Mouse (Mus musculus): ENCODE measurements at regions not wholly inside any gene's neighbourhood (a gene's known extent, or its start where the extent isn't known, plus 50 kb on each side); places are given as distances from the start of the nearest gene placed in this dataset.

DNA sequence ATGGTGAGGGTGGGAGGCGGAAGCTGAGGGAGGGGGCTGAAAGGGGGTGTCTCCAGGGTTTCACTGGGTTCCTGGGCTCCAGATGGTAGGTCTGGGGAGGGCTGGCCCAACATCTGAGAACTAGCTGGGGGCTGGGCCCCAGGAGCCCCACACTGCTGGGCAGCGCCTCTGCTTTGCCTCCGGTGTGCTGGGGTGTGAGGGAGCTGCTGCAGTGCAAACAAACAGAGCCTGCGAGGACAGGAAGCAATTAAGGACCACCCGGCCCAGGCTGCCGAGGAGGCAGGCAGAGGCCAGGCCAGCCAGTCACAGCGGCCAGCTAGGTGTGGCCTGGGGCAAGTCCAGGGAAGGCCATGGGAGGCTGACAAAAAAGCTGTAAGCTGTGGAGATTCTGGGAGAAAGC lies 82.3 kb downstream of the Efnb1 start:
- no peak for DNase-seq (ENCODE audit: inconsistent age in 2 of 2, low spot score in 1 of 2)

DNA sequence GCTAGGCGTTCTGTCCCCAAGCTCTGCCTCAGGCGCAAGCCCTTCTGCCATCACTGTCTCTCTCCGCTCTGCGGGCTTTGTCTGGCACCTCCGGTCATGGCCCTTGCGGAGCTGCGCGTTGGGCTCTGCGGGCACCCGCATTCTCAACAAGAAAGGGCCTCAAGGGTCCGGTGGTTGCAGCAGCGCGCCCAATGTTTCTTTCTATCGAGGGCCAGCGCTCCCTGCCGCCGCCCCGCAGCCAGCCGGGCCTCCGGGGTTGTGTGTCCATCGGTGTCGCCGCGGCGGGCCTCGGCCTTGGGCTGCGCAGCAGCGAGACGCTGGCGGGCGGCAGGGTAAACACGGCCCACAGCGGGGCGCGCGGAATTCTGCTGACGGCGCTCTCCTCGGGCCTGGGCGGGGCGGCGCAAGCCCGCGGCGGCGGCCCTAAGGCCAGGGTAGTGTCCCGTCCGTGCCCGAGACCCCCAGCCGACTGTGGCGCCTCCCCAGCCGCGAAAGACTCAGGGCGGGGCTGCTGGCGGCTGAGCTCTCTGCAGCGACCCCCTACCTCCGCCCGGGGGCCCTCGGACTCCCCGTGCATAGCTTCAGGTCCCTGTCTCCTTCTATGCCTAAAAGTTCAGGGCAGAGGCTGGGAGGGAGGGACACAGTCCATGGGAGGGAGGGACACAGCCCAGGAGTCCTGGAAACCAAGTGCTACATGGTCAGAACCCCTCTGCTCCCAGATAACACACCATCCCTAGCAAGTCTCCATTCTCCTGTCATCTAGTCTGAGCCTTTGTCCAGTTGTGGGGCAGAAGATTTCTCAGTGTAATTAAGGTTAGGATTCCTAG lies 80.9 kb downstream of the Efnb1 start:
- DNase-seq (ENCODE audit: inconsistent age in 2 of 2, low spot score in 1 of 2), result peak; percentile 68 to 85

DNA sequence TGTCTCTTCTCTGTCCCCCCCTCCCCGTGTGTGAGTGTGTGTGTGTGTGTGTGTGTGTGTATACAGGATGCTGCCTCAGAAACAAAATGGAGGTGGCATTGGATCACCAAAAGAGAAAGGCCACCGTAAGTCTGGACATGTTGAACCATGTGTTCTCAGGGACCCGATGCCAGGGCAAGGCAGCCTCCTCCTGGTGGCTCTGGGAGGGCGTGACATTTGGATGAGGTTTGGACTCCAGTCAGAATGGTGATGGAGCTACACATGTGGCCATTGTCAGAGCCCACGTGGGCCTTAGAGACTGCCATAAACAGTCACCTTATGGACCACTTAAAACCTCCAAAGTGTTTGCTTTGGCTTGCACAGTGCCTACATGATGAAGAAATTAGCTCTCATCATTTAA lies 80.0 kb downstream of the Efnb1 start:
- DNase-seq (ENCODE audit: inconsistent age in 2 of 2, low spot score in 1 of 2), result no peak

DNA sequence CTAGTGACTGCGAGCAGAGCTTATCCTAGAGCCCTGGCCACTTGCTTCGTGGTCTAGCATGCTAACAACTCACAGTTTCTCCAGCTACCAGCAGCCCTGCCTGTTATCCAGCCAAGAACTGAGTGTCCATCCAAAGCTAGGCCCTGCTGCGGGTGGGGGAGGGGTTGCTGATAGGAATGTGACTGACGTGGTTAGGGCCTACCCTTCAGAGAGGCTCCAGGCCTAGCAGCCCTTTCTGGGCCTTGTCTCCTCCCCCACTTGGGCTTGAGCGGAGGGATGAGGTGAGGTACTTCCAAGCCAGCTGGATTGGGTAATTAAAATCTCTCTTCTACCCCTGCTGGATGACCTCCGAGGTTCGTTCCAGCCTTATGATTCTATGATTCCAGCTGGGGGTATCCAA lies 79.2 kb downstream of the Efnb1 start:
- DNase-seq (ENCODE audit: inconsistent age in 2 of 2, low spot score in 1 of 2), result no peak

DNA sequence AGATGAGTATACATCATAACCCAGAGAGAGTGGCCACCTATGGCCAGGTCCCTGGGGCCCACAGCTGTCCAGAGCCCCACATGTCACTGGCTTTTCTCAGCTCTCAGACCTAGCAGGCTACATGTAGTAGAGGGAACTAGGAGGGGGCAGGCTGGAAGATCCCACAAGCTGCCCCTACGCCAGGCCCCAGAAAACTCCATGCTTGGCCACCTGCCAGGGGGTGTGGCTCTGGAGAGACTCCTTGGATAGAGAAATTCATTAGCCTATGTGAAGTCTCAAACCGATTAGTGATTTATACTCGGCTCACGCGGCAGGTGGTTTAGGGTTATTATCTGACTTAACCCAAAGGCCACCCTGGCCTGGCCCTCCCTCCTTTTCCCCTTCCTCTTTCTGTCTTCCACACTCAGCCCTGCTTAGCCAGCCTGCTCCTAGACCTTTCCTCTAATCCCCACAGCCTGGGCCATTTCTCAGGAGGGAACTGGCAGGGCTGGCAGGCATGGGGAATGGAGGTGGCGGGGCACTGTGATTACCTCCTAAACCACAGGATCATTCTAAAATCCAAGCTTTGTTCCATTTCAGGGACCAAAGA lies 77.7 kb downstream of the Efnb1 start:
- no peak for DNase-seq (ENCODE audit: inconsistent age in 2 of 2, low spot score in 1 of 2)

DNA sequence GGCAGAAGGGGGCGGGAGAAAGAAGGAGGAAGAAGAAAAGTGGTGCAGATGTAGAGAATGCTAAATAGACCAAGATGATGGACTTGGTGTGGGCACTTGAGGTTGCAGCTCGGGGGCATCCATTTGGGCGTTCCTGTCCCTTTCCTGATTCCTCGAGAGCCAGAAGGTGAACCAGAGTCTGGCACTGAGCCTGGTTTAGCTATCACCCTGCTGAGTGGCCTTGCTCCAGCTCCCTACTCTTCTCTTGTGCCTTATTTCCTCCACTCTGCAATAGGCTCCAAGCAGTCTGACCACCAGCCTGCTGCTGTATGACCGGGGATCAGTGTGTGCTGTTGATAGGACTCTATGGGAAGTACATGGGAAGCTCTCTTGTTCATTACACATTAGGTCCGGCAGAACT lies 68.1 kb downstream of the Efnb1 start:
- peak; percentile 44 to 68 for DNase-seq (ENCODE audit: inconsistent age in 2 of 2, low spot score in 1 of 2)

DNA sequence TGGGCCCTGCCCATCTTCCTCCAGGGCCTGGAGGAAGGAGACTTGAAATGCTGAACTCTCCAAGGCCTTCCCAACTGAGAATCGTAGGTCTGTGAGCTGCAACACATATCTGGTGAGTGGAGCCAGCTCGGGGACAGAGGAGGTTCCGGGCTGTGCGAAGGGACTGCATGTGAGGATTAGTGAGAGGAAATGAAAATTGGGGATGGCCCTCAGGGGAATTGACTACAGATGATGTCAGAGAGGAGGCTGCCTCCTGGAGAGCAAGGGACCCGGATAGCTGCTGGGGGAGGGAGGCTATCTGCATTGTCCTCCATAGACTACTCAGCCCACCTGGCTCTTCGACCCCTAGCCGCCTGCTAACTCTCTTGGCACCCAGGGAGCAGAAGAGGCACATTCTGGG lies 65.2 kb downstream of the Efnb1 start:
- DNase-seq (ENCODE audit: inconsistent age in 2 of 2, low spot score in 1 of 2), result no peak

DNA sequence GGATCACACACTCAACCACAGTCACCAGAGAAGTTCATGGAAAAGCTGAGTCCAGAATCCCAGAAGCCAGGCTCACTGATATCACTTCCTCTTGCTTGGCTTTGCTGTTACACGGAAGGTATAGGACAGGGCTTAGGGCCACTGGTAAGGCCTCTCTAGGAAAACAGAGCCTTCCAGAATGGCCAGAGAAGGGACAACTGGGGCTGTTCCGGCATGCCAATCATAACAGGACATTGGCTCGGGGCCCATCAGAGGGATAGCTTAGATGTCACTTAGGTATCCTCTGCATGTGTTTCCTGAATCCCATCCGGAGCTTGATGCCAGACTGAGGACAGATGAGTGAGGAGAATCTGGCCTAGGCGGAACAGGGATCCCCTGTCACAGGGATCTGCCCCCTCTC lies 63.7 kb downstream of the Efnb1 start:
- DNase-seq (ENCODE audit: inconsistent age in 2 of 2, low spot score in 1 of 2), result peak; percentile 42 to 72

DNA sequence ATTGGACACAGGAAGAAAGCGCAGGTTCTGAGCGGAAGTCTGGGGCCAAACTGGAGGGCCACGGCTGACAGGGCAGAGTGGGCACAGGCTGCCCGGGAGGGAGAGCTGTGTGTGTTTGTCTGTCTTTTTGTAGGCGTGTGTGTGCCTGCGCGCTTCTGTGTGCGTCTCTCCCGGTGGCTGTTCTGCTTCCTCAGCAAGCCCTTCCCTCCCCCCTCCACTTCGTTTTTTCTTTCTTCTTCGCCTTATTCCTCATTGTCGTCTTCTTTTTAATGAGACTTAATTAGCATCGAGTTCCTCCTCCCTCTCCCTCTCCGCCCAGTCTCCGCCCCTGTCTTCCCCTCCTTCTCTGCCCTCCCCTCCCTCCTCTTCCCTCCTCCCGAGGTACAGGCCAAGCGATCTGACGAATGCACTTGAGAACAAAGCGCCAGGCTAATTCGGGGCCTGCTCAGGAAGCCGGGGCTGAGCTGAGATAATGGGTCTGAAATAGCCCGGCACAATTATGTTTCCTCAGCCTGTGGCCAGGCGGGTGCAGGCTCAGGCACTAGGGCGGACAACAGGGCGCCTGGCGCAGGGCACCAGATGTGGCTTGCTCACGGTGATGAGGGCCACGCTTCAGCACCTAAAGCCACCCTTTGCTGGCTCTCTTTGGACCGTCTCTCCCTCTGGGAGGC lies 63.2 kb downstream of the Efnb1 start:
- DNase-seq (ENCODE audit: inconsistent age in 2 of 2, low spot score in 1 of 2), result peak; percentile 82 to 91

Data from adrenal gland, adult (tissue).